Mouse (Mus musculus): ENCODE results near the gene Umod.

Gene Umod

GRCm38 (mm10) chr7:119441938-119442337, 37.1 kb downstream of the Umod start:
- no peak for DNase-seq (ENCODE audit: low spot score in 2 of 2)

DNA sequence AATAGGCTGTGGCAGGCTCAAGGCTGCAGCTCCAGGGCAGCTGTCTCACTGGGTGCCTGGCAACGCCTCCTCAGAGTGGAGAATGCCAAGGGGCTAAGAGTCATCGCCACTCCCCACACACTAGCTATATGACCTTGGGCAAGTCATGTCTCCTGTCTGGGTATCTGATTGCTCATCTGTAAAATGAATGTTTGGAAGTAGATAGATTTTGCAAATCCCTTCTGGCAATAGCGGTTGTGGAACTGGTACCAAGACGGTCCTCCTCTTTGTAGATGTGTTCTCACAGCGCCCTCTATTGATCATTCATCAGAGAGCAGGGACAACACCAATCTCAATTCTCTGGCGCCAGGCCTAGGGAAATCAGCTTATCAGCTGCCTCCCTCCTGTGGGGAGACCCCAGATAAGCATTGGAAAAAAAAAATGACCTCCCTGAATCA, 51.9 kb downstream of the Umod start:
- peak; percentile 29 to 34 for DNase-seq (ENCODE audit: low spot score in 2 of 2)

- DNase-seq (ENCODE audit: low spot score in 2 of 2) = no peak
These were observed 58.4 kb downstream of the Umod start for GRCm38 (mm10) chr7:119420730-119421129.

- no peak for DNase-seq (ENCODE audit: low spot score in 2 of 2)
These were observed 60.6 kb downstream of the Umod start for GRCm38 (mm10) chr7:119418523-119418922.
